Mouse (Mus musculus) heart, postnatal 25 days (tissue): ENCODE results near the gene Apaf1. TPM values are rescaled to one million over a fixed set of nuclear protein-coding genes. Genes with fewer than 3 reads are reported as not detected.

ENCODE experiments used
- DNase-seq: peaks from one replicate; pipeline ENCODE4 v3.0.0; 2022; ENCODE audit warnings: low spot score
- intact Hi-C: fragments of 180-260 bp; cut with DNase I; formaldehyde crosslinking; loops from one replicate; pipeline ENCODE4 v1.15.1; 2025
- total RNA-seq, 2 experiments: library from RNA; stranded (reverse); gene quantifications; 2 replicates each; pipeline ENCODE4 v1.2.3; 2021

Apaf1 gene
- total RNA-seq, 2 experiments from 2014 or later = 8.0 to 8.2 TPM

GRCm38 (mm10) chr10:90940521-90941520, 141.7 kb downstream of the Apaf1 start:
- DNase-seq = peak; percentile 58
- intact Hi-C loops = no loop called here

Other genes with a start within 250 kb of the Apaf1 start
- gene Ikbip, start 170 bp upstream of the Apaf1 start, total RNA-seq = 10 to 100 TPM; 17.4 to 18.6 TPM
- 1,000 to 10,000 TPM; 2,502 to 2,645 TPM for gene Slc25a3, start 41.3 kb upstream of the Apaf1 start, total RNA-seq
- gene Tmpo, start 98.5 kb upstream of the Apaf1 start, total RNA-seq = 10 to 100 TPM; 40.1 to 45.7 TPM